Mouse (Mus musculus) heart, embryonic 13.5 days (tissue): ENCODE measurements around the gene Tcl1b2. TPM values are rescaled to one million over a fixed set of nuclear protein-coding genes. Genes with fewer than 3 reads are reported as not detected.
"Not testable (repeated sequence)": the region's sequence is repeated elsewhere in the genome, so short reads cannot be mapped to it uniquely, and the experiment has no call there.

ENCODE experiments used
- ATAC-seq: fragments of 200-750 bp; cut with Nextera tagmentation; 2 replicates; pipeline ENCODE4 v1.8.0; 2017; ENCODE audit warnings: moderate TSS enrichment; ENCODE audit not compliant: insufficient number of reproducible peaks, low FRiP score, low TSS enrichment; ENCODE audit errors: extremely low read depth
- H3K27ac ChIP-seq: fragments of 300-500 bp; sonication (generic); replicated peaks from 2 replicates; pipeline ENCODE4 v1.5.1; 2015; ENCODE audit warnings: moderate library complexity, mild to moderate bottlenecking, inconsistent platforms
- H3K27me3 ChIP-seq: fragments of 300-500 bp; sonication (generic); replicated peaks from 2 replicates; pipeline ENCODE4 v1.6.1; 2015; ENCODE audit warnings: mild to moderate bottlenecking, inconsistent platforms
- H3K36me3 ChIP-seq: fragments of 300-500 bp; sonication (generic); 2 replicates; pipeline ENCODE4 v1.6.1; 2015; ENCODE audit warnings: mild to moderate bottlenecking, inconsistent platforms
- H3K4me1 ChIP-seq: fragments of 300-500 bp; sonication (generic); 2 replicates; pipeline ENCODE4 v1.6.1; 2015; ENCODE audit warnings: inconsistent platforms
- H3K4me2 ChIP-seq: fragments of 300-500 bp; sonication (generic); 2 replicates; pipeline ENCODE4 v1.6.1; 2015; ENCODE audit warnings: inconsistent platforms, mild to moderate bottlenecking, moderate library complexity
- H3K4me3 ChIP-seq: fragments of 300-500 bp; sonication (generic); 2 replicates; pipeline ENCODE4 v1.5.1; 2015; ENCODE audit warnings: moderate library complexity, mild to moderate bottlenecking, inconsistent platforms
- H3K9ac ChIP-seq: fragments of 300-500 bp; sonication (generic); 2 replicates; pipeline ENCODE4 v1.6.1; 2015; ENCODE audit warnings: inconsistent platforms, mild to moderate bottlenecking, moderate library complexity
- H3K9me3 ChIP-seq: fragments of 300-500 bp; sonication (generic); 2 replicates; pipeline ENCODE4 v1.6.1; 2016; ENCODE audit warnings: inconsistent platforms
- WGBS: fragments of 180-500 bp; shearing (Covaris S2); methylation state at CpG from one replicate; pipeline ENCODE4 v1.1.7; 2015; ENCODE audit warnings: mixed read lengths; 5-methylcytosine and 5-hydroxymethylcytosine counted together
- polyA plus RNA-seq: library from polyadenylated mRNA; unstranded; fragments of >200 nt; fragmentation: Nextera tagmentation; extraction: Ambion mirVana; gene quantifications from 2 replicates; pipeline ENCODE4 v1.2.1, GENCODE M21; 2015

Tcl1b2 gene
- polyA plus RNA-seq, 1 experiment from 2014 or later, result not detected

DNA sequence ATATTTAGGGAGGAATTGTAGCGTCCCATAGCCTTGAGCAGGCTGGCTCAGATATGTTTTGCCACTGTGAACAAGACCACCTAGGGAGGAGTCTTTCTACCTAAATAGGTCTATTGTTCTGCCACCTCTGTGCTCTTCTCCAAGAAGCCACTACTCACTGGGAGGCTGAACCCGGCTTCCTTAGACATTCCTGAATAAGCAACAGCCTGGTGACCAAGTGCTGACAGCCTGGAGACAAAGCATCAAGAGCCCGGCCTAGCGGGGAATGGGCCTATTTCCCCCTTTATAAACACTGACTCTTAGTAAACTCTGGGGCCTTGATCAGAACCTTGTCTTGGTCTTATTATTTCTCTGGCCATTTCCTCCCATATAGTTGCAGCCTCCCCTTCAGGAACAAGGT, 19.3 kb upstream of the Tcl1b2 start:
- H3K27ac ChIP-seq, result no peak overlapping the region
- ATAC-seq, result no peak

DNA sequence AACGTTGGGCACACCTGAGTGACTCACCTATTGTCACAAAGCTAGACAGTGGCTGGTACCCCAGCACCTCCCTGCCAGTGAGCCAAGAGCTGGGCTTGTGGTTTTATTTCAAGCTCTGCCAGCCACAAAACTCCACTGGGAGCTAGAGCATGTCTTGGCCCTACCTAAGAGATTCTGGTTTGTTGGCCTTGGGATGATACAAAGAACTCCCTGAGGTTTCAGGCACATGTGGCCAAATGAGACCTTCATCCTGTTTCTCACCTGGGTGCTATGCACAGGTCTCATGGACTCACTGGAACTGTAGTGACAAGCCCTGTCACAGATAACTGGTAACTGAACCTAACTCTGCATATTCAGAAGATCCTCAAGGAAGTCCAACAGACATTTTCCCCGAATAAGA, 18.2 kb upstream of the Tcl1b2 start:
- Histone ChIP-seq H3K27me3 (no peaks in the 10 kb centered on the region), H3K9ac (no peak overlapping the region), H3K27ac (no peak overlapping the region), H3K4me2 (no peak overlapping the region), H3K36me3 (no peaks in the 10 kb centered on the region), H3K4me3 (no peak overlapping the region), H3K4me1 (no peaks in the 10 kb centered on the region), H3K9me3 (0 out of 2 replicates have a peak, but pooled peaks cover 4% of the 10 kb centered on the region)
- WGBS, result 75% methylated on average over 2 of the region's 2 CpGs
- no peak for ATAC-seq

More for the DNA sequence above, 19.3 kb upstream of the Tcl1b2 start:
- Histone ChIP-seq H3K27me3 (no peaks in the 10 kb centered on the region), H3K36me3 (no peaks in the 10 kb centered on the region), H3K9ac (no peak overlapping the region), H3K9me3 (0 out of 2 replicates have a peak, but pooled peaks cover 4% of the 10 kb centered on the region), H3K4me3 (no peak overlapping the region), H3K4me2 (no peak overlapping the region), H3K4me1 (no peaks in the 10 kb centered on the region)
- 60% methylated on average over 4 of the region's 4 CpGs for WGBS

DNA sequence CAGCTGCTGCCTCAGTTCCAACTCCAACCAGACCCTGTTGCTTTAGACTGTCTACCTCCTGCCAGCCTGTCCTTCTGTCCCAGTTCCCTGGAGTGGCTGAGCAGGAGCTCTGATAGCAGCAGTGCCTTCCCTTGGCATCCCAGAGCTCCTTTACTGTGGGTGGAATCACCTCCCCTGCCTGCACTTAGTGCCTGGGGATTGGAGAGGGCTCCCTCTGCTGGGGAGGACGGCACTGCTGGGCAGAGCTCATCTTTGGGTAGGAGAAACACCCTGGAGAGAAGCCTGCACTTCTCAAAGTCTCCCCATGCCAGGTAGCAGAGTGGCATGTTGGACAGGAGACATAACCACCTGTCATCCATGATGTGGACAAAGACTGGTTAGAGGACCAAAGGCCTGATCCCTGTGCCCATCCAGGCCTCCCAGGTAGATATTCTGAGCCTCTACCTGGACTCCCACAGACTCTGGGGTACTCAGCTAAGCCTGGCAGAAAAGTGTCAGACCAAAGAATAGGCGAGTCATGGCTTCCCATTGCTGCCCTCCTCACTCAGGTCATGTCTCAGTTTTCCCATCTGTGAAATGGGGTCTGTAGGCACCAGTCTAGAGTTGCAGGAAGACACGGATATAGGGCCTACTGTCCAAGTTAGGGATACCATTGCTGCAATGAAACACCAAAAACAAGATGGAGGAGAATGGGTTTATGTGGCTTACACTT, 16.2 kb upstream of the Tcl1b2 start:
- not testable (repeated sequence) for ATAC-seq, H3K4me1 ChIP-seq, H3K27ac ChIP-seq, H3K9ac ChIP-seq, H3K9me3 ChIP-seq, H3K36me3 ChIP-seq, H3K27me3 ChIP-seq, H3K4me2 ChIP-seq, H3K4me3 ChIP-seq
- 51% methylated on average over 3 of the region's 3 CpGs for WGBS

DNA sequence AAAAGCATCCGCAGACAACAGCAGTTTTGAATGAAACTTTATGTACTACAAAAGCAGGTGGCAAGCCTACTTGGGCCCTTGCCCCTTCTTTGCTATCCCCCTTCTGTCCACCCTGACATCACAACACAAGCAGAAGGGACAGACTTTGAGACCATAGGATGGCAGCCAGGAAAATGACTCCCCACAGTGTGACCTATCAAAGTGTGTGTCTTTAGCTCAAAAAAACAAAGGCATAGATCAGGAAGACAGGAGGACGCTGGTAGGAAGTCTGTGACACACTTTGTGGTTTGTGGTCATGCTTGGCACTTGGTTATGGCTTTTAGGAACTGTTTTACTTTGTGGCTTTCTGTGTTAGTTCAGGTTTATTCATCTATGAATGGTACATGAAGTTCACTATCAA, 11.6 kb upstream of the Tcl1b2 start:
- not testable (repeated sequence) for ATAC-seq, H3K9ac ChIP-seq, H3K4me2 ChIP-seq, H3K4me1 ChIP-seq, H3K36me3 ChIP-seq, H3K27ac ChIP-seq, H3K27me3 ChIP-seq, H3K4me3 ChIP-seq, H3K9me3 ChIP-seq
- WGBS, result 46% methylated on average over 2 of the region's 2 CpGs

DNA sequence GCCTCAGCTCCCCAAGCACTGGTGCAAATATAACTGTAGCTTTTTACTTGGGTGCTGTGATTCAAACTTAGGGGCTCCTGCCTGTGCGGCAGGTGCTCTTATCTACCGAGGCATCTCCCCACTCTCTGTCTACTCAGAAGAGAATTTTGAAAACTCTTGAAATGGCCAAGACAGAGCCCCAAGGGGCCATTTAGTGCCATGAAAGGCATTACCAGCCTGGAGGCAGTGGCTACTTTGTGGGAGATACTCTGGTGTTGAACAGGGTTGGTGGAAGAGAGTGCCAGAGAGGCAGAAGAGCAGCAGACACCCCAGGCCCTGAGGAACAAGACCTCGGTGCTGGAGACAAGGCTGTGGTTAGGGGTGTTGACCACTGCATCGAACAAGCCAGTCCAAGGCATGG, 11.0 kb upstream of the Tcl1b2 start:
- not testable (repeated sequence) for H3K27ac ChIP-seq, H3K4me2 ChIP-seq, H3K9me3 ChIP-seq, H3K27me3 ChIP-seq, ATAC-seq, H3K4me3 ChIP-seq, H3K4me1 ChIP-seq, H3K36me3 ChIP-seq, H3K9ac ChIP-seq
- 65% methylated on average over 4 of the region's 4 CpGs for WGBS

DNA sequence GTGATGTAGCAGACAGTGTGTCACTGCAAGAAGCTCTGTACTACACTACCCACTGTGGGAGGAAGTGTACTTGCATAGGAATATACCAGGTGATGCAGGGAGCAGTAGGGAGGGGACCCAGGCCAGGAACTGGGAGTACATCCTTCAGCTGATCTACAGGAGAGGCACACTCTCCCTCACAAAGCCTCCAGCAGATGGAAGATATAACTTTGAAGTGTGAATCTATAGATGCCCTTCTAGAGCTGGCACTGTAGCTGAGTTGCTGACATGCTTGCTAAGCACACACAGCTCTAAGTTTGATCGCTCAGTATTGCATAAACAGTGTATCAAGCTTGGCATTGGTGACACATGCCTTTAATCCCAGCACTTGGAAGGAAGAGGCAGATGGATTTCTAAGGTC, 8.1 kb upstream of the Tcl1b2 start:
- WGBS, result 74% methylated on average over 1 of the region's 1 CpGs

DNA sequence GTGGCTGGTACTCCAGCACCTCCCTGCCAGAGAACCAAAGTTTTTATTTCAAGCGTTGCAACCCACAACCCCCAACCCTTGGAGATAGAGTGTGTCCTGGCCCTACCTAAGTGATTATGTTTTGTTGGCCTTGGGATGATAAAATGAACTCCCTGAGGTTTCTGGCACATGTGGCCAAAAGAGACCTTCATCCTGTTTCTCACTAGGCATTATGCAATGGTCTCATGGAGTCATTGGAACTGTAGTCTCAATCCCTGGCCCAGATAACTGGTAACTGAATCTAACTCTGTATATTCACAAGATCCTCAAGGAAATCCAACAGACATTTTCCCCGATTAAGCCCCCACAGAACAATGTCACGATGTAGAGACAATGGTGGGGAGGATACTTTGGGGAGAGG, 2.7 kb upstream of the Tcl1b2 start:
- 75% methylated on average over 3 of the region's 3 CpGs for WGBS
- Histone ChIP-seq H3K9ac (no peak overlapping the region), H3K4me2 (no peak overlapping the region), H3K4me3 (no peak overlapping the region), H3K36me3 (no peaks in the 10 kb centered on the region), H3K4me1 (no peaks in the 10 kb centered on the region), H3K27me3 (no peaks in the 10 kb centered on the region), H3K27ac (no peak overlapping the region), H3K9me3 (peaks cover 4% of the 10 kb centered on the region; the same call in 1 of the 2 replicates)
- ATAC-seq, result no peak

More for the DNA sequence above, 8.1 kb upstream of the Tcl1b2 start:
- not testable (repeated sequence) for H3K4me2 ChIP-seq, H3K27me3 ChIP-seq, H3K9ac ChIP-seq, H3K27ac ChIP-seq, H3K36me3 ChIP-seq, H3K9me3 ChIP-seq, ATAC-seq, H3K4me3 ChIP-seq, H3K4me1 ChIP-seq

DNA sequence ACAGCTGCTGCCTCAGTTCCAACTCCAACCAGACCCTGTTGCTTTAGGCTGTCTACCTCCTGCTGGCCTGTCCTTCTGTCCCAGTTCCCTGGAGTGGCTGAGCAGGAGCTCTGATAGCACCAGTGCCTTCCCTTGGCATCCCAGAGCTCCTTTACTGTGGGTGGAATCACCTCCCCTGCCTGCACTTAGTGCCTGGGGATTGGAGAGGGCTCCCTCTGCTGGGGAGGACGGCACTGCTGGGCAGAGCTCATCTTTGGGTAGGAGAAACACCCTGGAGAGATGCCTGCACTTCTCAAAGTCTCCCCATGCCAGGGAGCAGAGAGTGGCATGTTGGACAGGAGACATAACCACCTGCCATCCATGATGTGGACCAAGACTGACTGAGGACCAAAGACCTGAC, 886 bp upstream of the Tcl1b2 start:
- ATAC-seq, H3K4me1 ChIP-seq, H3K36me3 ChIP-seq, H3K9me3 ChIP-seq, H3K27me3 ChIP-seq, H3K27ac ChIP-seq, H3K4me3 ChIP-seq, H3K4me2 ChIP-seq, H3K9ac ChIP-seq: not testable (repeated sequence)
- 25% methylated on average over 1 of the region's 1 CpGs for WGBS

DNA sequence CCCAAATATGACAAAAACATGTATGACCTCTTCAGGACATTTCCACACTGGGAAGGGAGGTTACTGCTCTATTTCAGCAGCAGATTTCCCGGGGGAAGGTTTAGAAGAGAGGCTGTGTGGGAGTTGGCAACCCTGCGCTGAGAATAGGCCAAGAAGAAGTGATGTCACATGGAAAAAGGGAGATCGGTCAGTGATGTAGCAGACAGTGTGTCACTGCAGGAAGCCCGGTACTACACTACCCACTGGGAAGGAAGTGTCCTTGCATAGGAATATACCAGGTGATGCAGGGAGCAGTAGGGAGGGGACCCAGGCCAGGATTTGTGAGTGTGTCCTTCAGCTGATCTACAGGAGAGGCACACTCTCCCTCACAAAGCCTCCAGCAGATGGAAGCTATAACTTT, 9.5 kb downstream of the Tcl1b2 start:
- 59% methylated on average over 4 of the region's 4 CpGs for WGBS
- not testable (repeated sequence) for H3K4me1 ChIP-seq, H3K9me3 ChIP-seq, H3K27me3 ChIP-seq, H3K9ac ChIP-seq, H3K36me3 ChIP-seq, H3K4me3 ChIP-seq, ATAC-seq, H3K4me2 ChIP-seq, H3K27ac ChIP-seq

DNA sequence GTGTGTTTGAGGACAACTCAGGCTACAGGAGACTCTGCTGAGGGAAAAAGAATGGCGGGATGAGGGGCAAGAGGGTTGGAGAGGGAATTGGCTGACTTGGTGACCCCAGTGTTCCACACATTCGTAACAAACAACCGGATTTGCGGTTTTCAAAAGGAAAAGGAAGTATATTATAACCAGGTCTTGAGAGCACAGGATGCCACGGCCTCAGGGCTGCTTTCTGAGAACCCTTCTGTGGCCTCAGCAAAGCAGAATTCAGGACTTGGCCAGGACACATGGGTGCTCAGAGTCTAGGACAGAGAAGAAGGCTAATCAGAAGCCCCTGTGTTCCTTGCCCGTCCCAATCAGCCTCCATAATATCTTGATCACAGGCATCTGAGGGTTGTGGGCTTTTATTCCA, 13.0 kb downstream of the Tcl1b2 start:
- Histone ChIP-seq H3K4me1 (no peaks in the 10 kb centered on the region), H3K9me3 (no peaks in the 10 kb centered on the region), H3K27ac (no peak overlapping the region), H3K27me3 (no peaks in the 10 kb centered on the region), H3K4me2 (no peak overlapping the region), H3K9ac (no peak overlapping the region), H3K4me3 (no peak overlapping the region), H3K36me3 (no peaks in the 10 kb centered on the region)
- no peak for ATAC-seq
- 69% methylated on average over 6 of the region's 6 CpGs for WGBS

DNA sequence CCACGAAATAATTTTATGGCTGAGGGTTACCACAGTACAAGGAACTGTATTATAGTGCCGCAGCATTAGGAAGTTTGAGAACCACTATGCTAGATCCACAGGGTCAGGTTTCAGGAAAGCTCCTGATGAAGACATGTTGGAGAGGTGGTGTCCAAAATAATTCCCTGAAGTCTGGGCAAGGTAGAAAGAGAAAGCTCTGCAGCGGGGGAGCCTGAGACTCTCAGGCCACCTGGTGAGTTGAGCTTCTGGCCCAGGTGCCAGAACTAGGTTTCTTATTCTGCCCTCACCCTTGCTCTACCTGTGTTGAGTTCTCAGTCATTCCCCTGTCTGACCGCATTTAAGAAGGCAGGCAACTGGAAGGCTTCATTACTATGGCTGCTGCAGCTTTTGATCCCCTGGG, 13.6 kb downstream of the Tcl1b2 start, which contains the start of gene Tcl1b1:
Gene Tcl1b1, plus strand, starts transcription at position 301 of the 400 bp plus-strand sequence.
- H3K4me1 ChIP-seq, result no peaks in the 10 kb centered on the region
- no peaks in the 10 kb centered on the region for H3K36me3 ChIP-seq
- no peaks in the 10 kb centered on the region for H3K27me3 ChIP-seq
- ATAC-seq, result no peak
- H3K9me3 ChIP-seq, result no peaks in the 10 kb centered on the region
- no peak within 1 kb of the TSS for H3K4me3 ChIP-seq
- WGBS, result 71% methylated on average over 4 of the region's 4 CpGs
- H3K27ac ChIP-seq, result no peak within 1 kb of the TSS
- no peak within 1 kb of the TSS for H3K4me2 ChIP-seq
- no peak within 1 kb of the TSS for H3K9ac ChIP-seq

DNA sequence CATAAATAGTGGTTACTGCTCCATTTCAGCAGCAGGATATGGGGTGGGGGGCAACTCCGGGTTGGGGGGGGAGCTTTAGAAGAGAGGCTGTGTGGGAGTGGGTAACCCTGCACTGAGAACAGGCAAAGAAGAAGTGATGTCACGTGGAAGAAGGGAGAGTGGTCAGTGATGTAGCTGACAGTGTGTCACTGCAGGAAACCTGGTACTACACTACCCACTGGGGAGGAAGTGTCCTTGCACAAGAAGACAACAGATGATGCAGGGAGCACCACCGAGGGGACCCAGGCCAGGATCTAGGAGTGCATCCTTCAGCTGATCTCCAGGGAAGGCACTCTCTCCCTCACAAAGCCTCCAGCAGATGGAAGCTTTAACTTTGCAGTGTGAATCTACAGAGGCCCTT, 20.9 kb downstream of the Tcl1b2 start:
- ATAC-seq, result no peak
- Histone ChIP-seq H3K9me3 (no peaks in the 10 kb centered on the region), H3K9ac (no peak overlapping the region), H3K4me3 (no peak overlapping the region), H3K4me2 (no peak overlapping the region), H3K27ac (no peak overlapping the region), H3K36me3 (no peaks in the 10 kb centered on the region), H3K4me1 (no peaks in the 10 kb centered on the region), H3K27me3 (no peaks in the 10 kb centered on the region)
- 60% methylated on average over 3 of the region's 3 CpGs for WGBS
